Mouse (Mus musculus): ENCODE measurements at regions not wholly inside any gene's neighbourhood (a gene's known extent, or its start where the extent isn't known, plus 50 kb on each side); places are given as distances from the start of the nearest gene placed in this dataset.

GRCm38 (mm10) chr8:86222715-86223114, 357.8 kb downstream of the Abcc12 start:
- TF ChIP-seq CTCF (IDR thresholded peaks at IDR 0.05; ENCODE audit: control insufficient read depth, insufficient read depth, low read length): no peak
- no peak for TF ChIP-seq POLR2A (IDR thresholded peaks at IDR 0.05; ENCODE audit: borderline replicate concordance, control insufficient read depth, low read depth, low read length)

Data from bone marrow, adult 2 months (tissue).